Mouse (Mus musculus) cerebellum, adult 9-11 months (tissue): ENCODE data around the gene Scn10a.
A peak's percentile ranks its signal among the peaks of the same experiment; 100 is the strongest.

Source experiments
- DNase-seq: peaks from one replicate; pipeline ENCODE4 v3.0.0; 2022

Gene Scn10a

DNA sequence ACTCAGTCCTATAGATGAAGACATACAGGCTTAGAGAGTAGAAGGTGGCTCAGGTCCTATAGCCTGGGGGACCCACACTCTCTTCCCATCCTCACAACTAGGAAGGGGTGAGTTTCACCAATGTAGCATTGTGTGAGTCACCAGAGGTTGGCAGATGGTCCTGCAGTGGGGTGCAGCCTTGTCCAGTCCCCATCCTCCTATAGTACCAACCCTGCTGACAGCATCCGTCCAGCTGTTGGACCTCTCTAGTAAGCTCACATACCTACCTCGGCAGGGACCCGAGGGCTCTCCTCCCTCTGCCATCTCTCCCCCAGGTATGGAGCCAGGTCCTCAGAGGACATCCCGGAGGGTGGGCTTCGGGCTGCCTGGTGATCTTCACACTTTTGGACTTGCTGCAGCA is 85.6 kb downstream of the Scn10a start:
- no peak for DNase-seq

- DNase-seq, result no peak
Observed at GRCm38 (mm10) chr9:119632801-119633200, 86.3 kb downstream of the Scn10a start.

DNA sequence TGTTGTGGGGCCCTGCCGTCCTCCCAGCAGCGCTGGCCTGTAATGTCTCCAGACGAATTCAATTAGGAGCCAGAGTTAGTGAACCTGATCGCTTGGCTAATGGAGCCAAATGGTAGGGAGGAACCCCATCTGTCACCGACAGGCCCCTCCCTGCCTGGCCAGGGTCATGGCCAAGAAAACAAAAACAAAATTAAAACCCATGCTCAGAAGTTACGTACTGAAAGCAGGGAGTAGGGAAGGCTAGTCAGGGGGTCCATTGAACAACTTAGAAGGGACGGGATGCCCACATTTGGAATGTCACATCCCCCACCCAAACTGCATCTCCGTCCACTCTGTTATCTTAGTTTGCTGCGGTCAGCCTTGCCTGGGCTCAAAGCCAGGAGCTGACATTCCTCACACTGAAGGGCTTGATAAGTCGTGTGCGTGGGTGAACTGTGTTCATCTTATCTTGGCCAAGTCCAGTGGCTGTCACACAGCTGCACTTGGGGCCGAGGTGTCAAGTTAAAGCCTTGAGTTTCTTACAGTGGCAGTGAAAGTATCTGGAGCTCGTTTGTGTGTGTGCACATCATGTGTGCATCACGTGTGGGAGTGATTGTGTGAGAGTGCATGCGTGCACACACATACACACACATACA is 87.1 kb downstream of the Scn10a start:
- no peak for DNase-seq

GRCm38 (mm10) chr9:119631393-119631898 is 87.7 kb downstream of the Scn10a start:
- peak; percentile 19 for DNase-seq

- DNase-seq, result no peak
Observed at GRCm38 (mm10) chr9:119628690-119629268, 90.3 kb downstream of the Scn10a start.

- no peak for DNase-seq
Observed at GRCm38 (mm10) chr9:119627227-119627626, 91.9 kb downstream of the Scn10a start.

DNA sequence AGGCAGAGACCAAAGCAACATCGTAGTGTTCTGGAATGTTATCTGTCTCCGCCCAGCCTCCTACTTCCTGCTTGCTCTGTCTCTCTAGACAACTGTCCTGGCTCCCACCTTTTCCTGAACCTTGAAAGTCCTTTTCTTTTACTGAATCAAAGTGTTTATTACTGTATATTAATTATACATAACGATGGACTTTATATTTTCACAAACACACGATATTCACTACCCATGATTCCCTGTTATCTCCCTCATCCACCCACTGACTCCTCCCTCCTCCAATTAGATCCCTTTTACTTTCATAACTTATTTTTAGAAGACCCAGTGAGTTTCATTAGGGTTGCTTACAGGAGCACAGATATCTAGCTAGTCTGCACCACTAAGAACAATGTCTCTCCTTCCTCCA is 95.0 kb downstream of the Scn10a start:
- no peak for DNase-seq

DNA sequence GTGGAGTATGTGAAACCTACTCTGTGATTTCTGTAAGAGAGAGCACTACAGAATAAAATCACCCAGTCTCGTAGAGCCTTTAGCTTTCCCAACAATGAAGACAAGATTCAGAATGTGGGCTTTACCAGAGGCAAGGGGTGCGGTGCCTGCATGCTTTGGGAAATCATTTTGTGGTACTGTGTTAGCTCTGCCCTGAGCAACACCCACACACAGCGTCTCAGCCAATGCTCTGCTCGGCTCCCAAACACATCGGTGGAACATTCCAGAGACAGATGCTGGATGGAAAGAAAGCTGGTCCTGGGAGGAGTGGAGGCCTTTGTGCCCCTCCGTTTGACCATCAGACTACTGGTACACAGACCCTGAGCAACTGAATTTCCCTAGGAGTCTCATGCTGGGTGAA is 104.3 kb downstream of the Scn10a start:
- DNase-seq, result no peak

DNA sequence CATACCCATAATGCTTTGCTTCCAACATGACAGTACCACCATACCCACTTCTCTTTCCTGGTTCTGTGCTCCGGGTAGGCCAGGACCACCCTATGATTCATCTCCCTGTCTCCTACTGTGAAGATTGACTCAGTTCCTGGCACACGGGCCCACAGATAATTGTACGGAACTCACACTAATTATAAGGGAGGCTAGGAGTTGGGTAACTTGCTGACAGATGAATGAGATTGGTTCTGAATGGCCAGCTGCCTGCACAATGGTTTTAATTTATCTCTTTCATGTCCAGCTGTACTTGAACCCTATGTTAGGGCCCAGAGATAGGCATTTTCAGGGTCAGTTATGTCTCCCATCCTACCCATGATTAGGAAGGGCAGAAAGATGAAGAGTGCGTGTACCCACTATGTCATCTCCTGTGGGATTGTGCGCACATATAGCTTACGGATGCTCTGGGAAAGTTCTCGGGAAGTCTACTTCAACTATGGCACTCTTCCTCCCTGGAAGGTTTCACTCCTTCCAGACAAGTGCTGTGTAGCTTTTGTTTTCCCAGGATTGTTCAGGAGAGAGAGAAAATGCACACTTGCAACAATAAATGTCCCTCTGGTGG is 108.5 kb downstream of the Scn10a start:
- no peak for DNase-seq

DNA sequence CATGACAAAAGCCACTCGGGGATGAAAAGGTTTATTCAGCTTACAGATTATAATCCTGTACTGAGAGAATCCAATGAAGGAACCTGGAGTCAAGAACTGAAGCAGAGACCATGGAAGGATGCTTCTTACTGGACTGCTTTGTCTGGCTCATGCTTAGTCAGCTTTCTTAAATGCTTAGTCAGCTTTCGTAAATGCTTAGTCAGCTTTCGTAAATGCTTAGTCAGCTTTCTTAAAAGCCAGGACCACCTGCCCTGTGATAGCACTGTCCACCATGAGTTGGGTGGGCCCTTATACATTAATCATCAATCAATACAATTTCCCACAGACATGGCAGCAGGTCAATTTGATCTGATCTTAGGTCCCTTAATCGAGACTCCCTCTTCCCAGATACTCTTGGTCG is 112.2 kb downstream of the Scn10a start:
- no peak for DNase-seq

GRCm38 (mm10) chr9:119604607-119605006 is 114.5 kb downstream of the Scn10a start:
- no peak for DNase-seq

GRCm38 (mm10) chr9:119598501-119598900 is 120.6 kb downstream of the Scn10a start:
- no peak for DNase-seq

GRCm38 (mm10) chr9:119597332-119597731 is 121.8 kb downstream of the Scn10a start:
- DNase-seq, result no peak

GRCm38 (mm10) chr9:119589592-119589991 is 129.5 kb downstream of the Scn10a start:
- no peak for DNase-seq

DNA sequence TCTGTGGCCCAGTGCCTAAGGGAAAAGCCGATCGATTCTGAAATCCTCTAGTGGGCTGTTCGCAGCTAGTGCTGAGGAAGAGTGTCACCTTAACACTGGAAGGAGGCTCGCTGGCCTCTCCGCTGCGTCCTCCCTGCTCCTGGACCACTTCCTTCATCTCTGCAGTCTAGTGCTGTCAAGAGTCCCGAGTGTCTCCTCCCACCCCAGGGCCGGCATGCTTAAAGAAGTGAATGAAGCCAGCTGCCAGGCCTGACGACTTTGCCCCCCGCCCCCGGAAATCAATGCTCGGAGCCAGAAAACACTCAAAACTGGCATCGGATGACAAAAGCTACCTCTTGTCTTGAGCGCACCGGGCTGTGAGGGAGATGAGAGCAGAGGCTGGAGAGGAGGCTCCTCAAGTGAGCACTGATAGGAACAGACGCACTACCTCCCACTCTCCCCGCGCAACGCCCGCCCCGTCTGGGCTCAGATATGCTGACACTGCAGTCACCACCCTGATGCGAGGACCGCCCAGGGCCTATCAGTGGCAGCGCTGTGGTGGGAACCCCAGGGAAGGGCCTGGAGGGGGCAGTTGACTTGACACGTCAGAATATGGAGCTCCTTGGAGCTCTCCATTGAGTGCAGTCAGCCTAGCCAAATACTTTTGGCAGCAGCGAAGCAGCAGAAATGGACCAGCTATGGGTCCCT is 130.2 kb downstream of the Scn10a start:
- no peak for DNase-seq

- peak; percentile 37 for DNase-seq
Observed at GRCm38 (mm10) chr9:119580668-119581067, 138.5 kb downstream of the Scn10a start.

DNA sequence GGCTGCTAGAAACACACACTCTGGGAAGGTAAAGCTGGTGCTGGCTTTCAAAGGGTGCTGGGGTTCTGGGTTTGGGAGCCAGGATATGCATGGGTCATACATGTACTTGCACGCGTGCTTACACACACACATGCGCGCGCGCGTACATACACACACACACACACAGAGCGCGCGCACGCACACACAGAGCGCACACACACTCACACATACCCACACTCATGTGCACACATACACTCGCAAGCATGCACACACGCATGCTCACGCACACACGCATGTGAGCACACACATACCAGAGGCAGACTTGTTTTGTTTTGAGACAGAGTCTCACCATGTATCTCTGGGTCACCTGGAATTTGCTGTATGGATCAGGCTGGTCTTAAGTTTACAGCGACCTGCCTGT is 138.9 kb downstream of the Scn10a start:
- no peak for DNase-seq

DNA sequence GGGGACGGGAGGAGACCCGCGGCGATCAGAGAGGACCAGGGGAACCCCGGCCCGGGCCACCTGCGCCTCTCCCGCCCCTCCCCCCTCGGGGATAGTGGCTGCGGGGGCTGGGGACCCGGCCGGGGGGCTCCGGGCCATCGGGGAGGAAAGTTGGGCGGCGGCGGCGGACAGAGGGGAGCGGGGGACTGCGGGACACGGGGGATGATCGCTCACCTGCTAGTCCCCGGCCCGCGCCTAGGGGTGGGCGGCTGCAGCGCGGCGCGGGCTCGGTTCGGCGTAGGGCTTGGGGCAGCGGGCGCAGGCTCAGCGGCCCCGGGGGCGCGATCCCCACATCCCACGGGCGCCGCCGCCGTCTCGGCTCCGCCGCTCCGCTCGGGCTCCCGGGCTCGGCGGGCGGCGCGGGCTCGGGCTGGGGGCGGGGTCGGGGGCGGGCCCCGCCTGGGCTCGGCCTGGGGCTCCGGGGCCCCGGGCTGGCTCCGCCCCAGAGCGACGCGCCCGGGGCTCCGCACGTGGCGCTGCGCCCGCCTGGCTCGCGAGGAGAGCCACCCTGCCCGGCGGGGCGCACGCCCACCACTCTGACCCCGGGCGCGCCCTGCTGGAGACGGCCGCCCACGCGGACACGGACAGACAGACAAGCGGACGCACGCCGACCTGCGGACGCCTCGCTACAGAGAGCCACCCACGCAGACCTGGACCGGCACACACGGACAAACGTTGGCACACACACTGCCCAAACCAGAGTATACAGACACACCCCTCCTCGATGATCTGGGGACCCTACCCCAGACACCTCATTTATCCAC is 140.3 kb downstream of the Scn10a start, which contains the start of gene Scn5a:
Gene Scn5a (minus strand): TSS at position 381 of the 803 bp plus-strand sequence.
- no peak for DNase-seq

GRCm38 (mm10) chr9:119578311-119578635 is 140.8 kb downstream of the Scn10a start:
- no peak for DNase-seq

- DNase-seq, result no peak
Observed at GRCm38 (mm10) chr9:119576977-119577376, 142.1 kb downstream of the Scn10a start.

GRCm38 (mm10) chr9:119575732-119576131 is 143.4 kb downstream of the Scn10a start:
- DNase-seq, result no peak

GRCm38 (mm10) chr9:119574366-119574765 is 144.8 kb downstream of the Scn10a start:
- no peak for DNase-seq

GRCm38 (mm10) chr9:119573009-119573408 is 146.1 kb downstream of the Scn10a start:
- DNase-seq, result no peak
